Mouse (Mus musculus): ENCODE results near the gene Lrrc23. TPM values are rescaled to one million over a fixed set of nuclear protein-coding genes. Genes with fewer than 3 reads are reported as not detected.
A peak's percentile ranks its signal among the peaks of the same experiment; 100 is the strongest.

The Lrrc23 gene
- polyA plus RNA-seq, 1 experiment from 2014 or later = 0.43 TPM

GRCm38 (mm10) chr6:124795781-124796180 lies 16.3 kb upstream of the Lrrc23 start:
- Histone ChIP-seq H3K4me1 (replicated peaks; ENCODE audit: insufficient read depth, low read length) (no peaks in the 10 kb centered on the region), H3K9me3 (replicated peaks; ENCODE audit: low read length) (no peaks in the 10 kb centered on the region), H3K27ac (peak overlapping the region; percentile 78; the same call in 1 of the 2 replicates), H3K27me3 (ENCODE audit: insufficient read depth, low read length) (no peaks in the 10 kb centered on the region), H3K4me2 (ENCODE audit: low read length) (no peak overlapping the region), H3K36me3 (ENCODE audit: insufficient read depth, low read length) (no peaks in the 10 kb centered on the region), H3K9ac (ENCODE audit: low read depth, low read length) (no peak overlapping the region), H3K4me3 (replicated peaks; ENCODE audit: low read depth, low read length) (no peak overlapping the region)
- peak; percentile 59; the same call in 1 of the 2 replicates for ATAC-seq (replicated peaks; ENCODE audit: low FRiP score, low read depth)
- DNase-seq (ENCODE audit: low spot score) = no peak
- no peak for TF ChIP-seq CTCF (IDR thresholded peaks at IDR 0.05; ENCODE audit: low read depth)
- 54% methylated on average over 4 of the region's 4 CpGs for whole genome bisulfite sequencing

GRCm38 (mm10) chr6:124791911-124792310 lies 12.4 kb upstream of the Lrrc23 start:
- Histone ChIP-seq H3K4me1 (replicated peaks; ENCODE audit: insufficient read depth, low read length) (no peaks in the 10 kb centered on the region), H3K9ac (ENCODE audit: low read depth, low read length) (no peak overlapping the region), H3K4me2 (ENCODE audit: low read length) (no peak overlapping the region), H3K9me3 (replicated peaks; ENCODE audit: low read length) (no peaks in the 10 kb centered on the region), H3K36me3 (ENCODE audit: insufficient read depth, low read length) (no peaks in the 10 kb centered on the region), H3K27me3 (ENCODE audit: insufficient read depth, low read length) (no peaks in the 10 kb centered on the region), H3K4me3 (replicated peaks; ENCODE audit: low read depth, low read length) (no peak overlapping the region), H3K27ac (no peak overlapping the region)
- 76% methylated on average over 3 of the region's 3 CpGs for WGBS
- no peak for DNase-seq (ENCODE audit: low spot score)
- no peak for TF ChIP-seq CTCF (IDR thresholded peaks at IDR 0.05; ENCODE audit: low read depth)
- no peak for ATAC-seq (replicated peaks; ENCODE audit: low FRiP score, low read depth)

- DNase-seq (ENCODE audit: low spot score) = peak; percentile 89
- H3K27ac ChIP-seq = peak overlapping the region; percentile 50; the same call in 1 of the 2 replicates
- H3K4me2 ChIP-seq (ENCODE audit: low read length) = no peak overlapping the region
- no peak for TF ChIP-seq CTCF (IDR thresholded peaks at IDR 0.05; ENCODE audit: low read depth)
- H3K27me3 ChIP-seq (ENCODE audit: insufficient read depth, low read length) = no peaks in the 10 kb centered on the region
- H3K36me3 ChIP-seq (ENCODE audit: insufficient read depth, low read length) = no peaks in the 10 kb centered on the region
- H3K9ac ChIP-seq (ENCODE audit: low read depth, low read length) = no peak overlapping the region
- ATAC-seq (replicated peaks; ENCODE audit: low FRiP score, low read depth) = 0 out of 2 replicates have a peak, but pooled peaks have one; percentile 23
- H3K4me1 ChIP-seq (replicated peaks; ENCODE audit: insufficient read depth, low read length) = no peaks in the 10 kb centered on the region
- no peak overlapping the region for H3K4me3 ChIP-seq (replicated peaks; ENCODE audit: low read depth, low read length)
- H3K9me3 ChIP-seq (replicated peaks; ENCODE audit: low read length) = no peaks in the 10 kb centered on the region
- WGBS = 29% methylated on average over 4 of the region's 4 CpGs
Observed at GRCm38 (mm10) chr6:124790121-124790520, 10.6 kb upstream of the Lrrc23 start.

GRCm38 (mm10) chr6:124789519-124789918 lies 10.0 kb upstream of the Lrrc23 start:
- 0 out of 2 replicates have a peak, but pooled peaks have one; percentile 27 for ATAC-seq (replicated peaks; ENCODE audit: low FRiP score, low read depth)
- H3K27ac ChIP-seq = 0 out of 2 replicates have a peak overlapping the region, but pooled peaks have one; percentile 21

GRCm38 (mm10) chr6:124787722-124788121 lies 8.2 kb upstream of the Lrrc23 start:
- no peak for TF ChIP-seq CTCF (IDR thresholded peaks at IDR 0.05; ENCODE audit: low read depth)
- Histone ChIP-seq H3K4me1 (replicated peaks; ENCODE audit: insufficient read depth, low read length) (no peaks in the 10 kb centered on the region), H3K4me2 (ENCODE audit: low read length) (no peak overlapping the region), H3K9ac (ENCODE audit: low read depth, low read length) (no peak overlapping the region), H3K27ac (no peak overlapping the region), H3K36me3 (ENCODE audit: insufficient read depth, low read length) (no peaks in the 10 kb centered on the region), H3K27me3 (ENCODE audit: insufficient read depth, low read length) (no peaks in the 10 kb centered on the region), H3K9me3 (replicated peaks; ENCODE audit: low read length) (no peaks in the 10 kb centered on the region), H3K4me3 (replicated peaks; ENCODE audit: low read depth, low read length) (no peak overlapping the region)
- 73% methylated on average over 10 of the region's 10 CpGs for WGBS
- DNase-seq (ENCODE audit: low spot score) (no peak), ATAC-seq (replicated peaks; ENCODE audit: low FRiP score, low read depth) (no peak)

More at GRCm38 (mm10) chr6:124789519-124789918, 10.0 kb upstream of the Lrrc23 start:
- no peak overlapping the region for H3K9ac ChIP-seq (ENCODE audit: low read depth, low read length)
- no peak for TF ChIP-seq CTCF (IDR thresholded peaks at IDR 0.05; ENCODE audit: low read depth)
- H3K36me3 ChIP-seq (ENCODE audit: insufficient read depth, low read length) = no peaks in the 10 kb centered on the region
- H3K4me2 ChIP-seq (ENCODE audit: low read length) = no peak overlapping the region
- H3K4me1 ChIP-seq (replicated peaks; ENCODE audit: insufficient read depth, low read length) = no peaks in the 10 kb centered on the region
- no peak overlapping the region for H3K4me3 ChIP-seq (replicated peaks; ENCODE audit: low read depth, low read length)
- WGBS = 75% methylated on average over 4 of the region's 4 CpGs
- DNase-seq (ENCODE audit: low spot score) = no peak
- no peaks in the 10 kb centered on the region for H3K9me3 ChIP-seq (replicated peaks; ENCODE audit: low read length)
- H3K27me3 ChIP-seq (ENCODE audit: insufficient read depth, low read length) = no peaks in the 10 kb centered on the region

GRCm38 (mm10) chr6:124786756-124787420 lies 7.4 kb upstream of the Lrrc23 start:
- Histone ChIP-seq H3K27me3 (ENCODE audit: insufficient read depth, low read length) (no peaks in the 10 kb centered on the region), H3K36me3 (ENCODE audit: insufficient read depth, low read length) (no peaks in the 10 kb centered on the region), H3K4me2 (ENCODE audit: low read length) (no peak overlapping the region), H3K27ac (no peak overlapping the region), H3K4me3 (replicated peaks; ENCODE audit: low read depth, low read length) (no peak overlapping the region), H3K4me1 (replicated peaks; ENCODE audit: insufficient read depth, low read length) (no peaks in the 10 kb centered on the region), H3K9ac (ENCODE audit: low read depth, low read length) (no peak overlapping the region), H3K9me3 (replicated peaks; ENCODE audit: low read length) (no peaks in the 10 kb centered on the region)
- ATAC-seq (replicated peaks; ENCODE audit: low FRiP score, low read depth) = 0 out of 2 replicates have a peak, but pooled peaks have one; percentile 41
- DNase-seq (ENCODE audit: low spot score) = peak; percentile 44
- 38% methylated on average over 8 of the region's 8 CpGs for WGBS
- no peak for TF ChIP-seq CTCF (IDR thresholded peaks at IDR 0.05; ENCODE audit: low read depth)
